Mouse (Mus musculus) midbrain, embryonic 12.5 days (tissue): Measurements from ENCODE around the gene Tex264. TPM values are rescaled to one million over a fixed set of nuclear protein-coding genes. Genes with fewer than 3 reads are reported as not detected.

Experiments
- ATAC-seq: fragments of 200-750 bp; cut with Nextera tagmentation; 2 replicates; pipeline ENCODE4 v1.8.0; 2017; ENCODE audit warnings: low read depth, moderate TSS enrichment, moderate library complexity; ENCODE audit not compliant: low FRiP score
- H3K27ac ChIP-seq: fragments of 300-500 bp; sonication (generic); replicated peaks from 2 replicates; pipeline ENCODE4 v1.5.1; 2016; ENCODE audit warnings: mild to moderate bottlenecking
- H3K27me3 ChIP-seq: fragments of 300-500 bp; sonication (generic); 2 replicates; pipeline ENCODE4 v1.6.1; 2016; ENCODE audit warnings: mild to moderate bottlenecking
- H3K36me3 ChIP-seq: fragments of 300-500 bp; sonication (generic); 2 replicates; pipeline ENCODE4 v1.6.1; 2016
- H3K4me1 ChIP-seq: fragments of 300-500 bp; sonication (generic); 2 replicates; pipeline ENCODE4 v1.6.1; 2016
- H3K4me2 ChIP-seq: fragments of 300-500 bp; sonication (generic); replicated peaks from 2 replicates; pipeline ENCODE4 v1.6.1; 2016; ENCODE audit warnings: mild to moderate bottlenecking, moderate library complexity
- H3K4me3 ChIP-seq: fragments of 300-500 bp; sonication (generic); 2 replicates; pipeline ENCODE4 v1.5.1; 2016; ENCODE audit warnings: mild to moderate bottlenecking
- H3K9ac ChIP-seq: fragments of 300-500 bp; sonication (generic); replicated peaks from 2 replicates; pipeline ENCODE4 v1.6.1; 2016; ENCODE audit warnings: mild to moderate bottlenecking, moderate library complexity
- H3K9me3 ChIP-seq: fragments of 300-500 bp; sonication (generic); 2 replicates; pipeline ENCODE4 v1.6.1; 2016; ENCODE audit warnings: mild to moderate bottlenecking
- WGBS: fragments of 180-500 bp; shearing (Covaris S2); methylation state at CpG from one replicate; pipeline ENCODE4 v1.1.7; 2016; 5-methylcytosine and 5-hydroxymethylcytosine counted together
- polyA plus RNA-seq: library from polyadenylated mRNA; unstranded; fragments of >200 nt; fragmentation: Nextera tagmentation; extraction: Ambion mirVana; gene quantifications from 2 replicates; pipeline ENCODE4 v1.2.1, GENCODE M21; 2016

Gene Tex264
- polyA plus RNA-seq = 26.3 and 30.3 TPM in 2 replicates

- Histone ChIP-seq H3K36me3 (peaks cover 12% of the 10 kb centered on the region), H3K9me3 (no peaks in the 10 kb centered on the region), H3K4me1 (peaks cover 16% of the 10 kb centered on the region), H3K27ac (peak within 1 kb of the TSS; percentile 60; the same call in 1 of the 2 replicates), H3K4me3 (peak within 1 kb of the TSS; percentile 85), H3K27me3 (no peaks in the 10 kb centered on the region), H3K9ac (peak within 1 kb of the TSS; percentile 79), H3K4me2 (peak within 1 kb of the TSS; percentile 98)
- under 1% methylated on average over 69 of the region's 86 CpGs for WGBS
- ATAC-seq = peak; percentile 79
Observed at GRCm38 (mm10) chr9:106685249-106686101, at the start of gene Tex264. Gene Tex264, minus strand, starts transcription at chr9:106685927.

- Histone ChIP-seq H3K36me3 (0 out of 2 replicates have a peak, but pooled peaks cover 5% of the 10 kb centered on the region), H3K4me2 (no peak overlapping the region), H3K27me3 (no peaks in the 10 kb centered on the region), H3K4me3 (no peak overlapping the region), H3K27ac (no peak overlapping the region), H3K4me1 (no peaks in the 10 kb centered on the region), H3K9me3 (no peaks in the 10 kb centered on the region), H3K9ac (no peak overlapping the region)
- ATAC-seq = no peak
- WGBS = 85% methylated on average over 2 of the region's 2 CpGs
Observed at GRCm38 (mm10) chr9:106733690-106734089, 48.0 kb upstream of the Tex264 start.

DNA sequence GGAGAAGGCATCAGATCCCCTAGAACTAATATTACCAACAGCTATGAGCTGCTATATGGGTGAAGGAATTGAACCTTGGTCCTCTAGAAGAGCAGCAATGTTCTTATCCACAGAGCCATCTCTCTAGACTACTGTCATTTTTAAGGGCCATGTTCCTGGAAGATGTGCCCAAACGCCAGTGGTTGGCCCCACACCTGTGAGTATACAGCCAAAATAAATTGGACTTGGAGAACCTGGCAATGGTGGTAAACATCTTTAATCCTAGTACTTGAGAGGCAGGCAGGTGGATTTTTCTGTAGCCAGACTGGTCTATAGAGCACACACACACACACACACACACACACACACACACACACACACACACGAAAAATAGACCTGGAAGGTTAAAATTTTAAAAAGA is 43.7 kb upstream of the Tex264 start:
- Histone ChIP-seq H3K27ac (no peak overlapping the region), H3K4me2 (no peak overlapping the region), H3K9ac (no peak overlapping the region), H3K4me3 (no peak overlapping the region), H3K4me1 (no peaks in the 10 kb centered on the region), H3K9me3 (no peaks in the 10 kb centered on the region), H3K36me3 (no peaks in the 10 kb centered on the region), H3K27me3 (no peaks in the 10 kb centered on the region)
- ATAC-seq = no peak
- WGBS = 88% methylated on average over 2 of the region's 2 CpGs

- no peak for ATAC-seq
- H3K27ac ChIP-seq = no peak overlapping the region
- no peaks in the 10 kb centered on the region for H3K4me1 ChIP-seq
- H3K27me3 ChIP-seq = no peaks in the 10 kb centered on the region
- no peak overlapping the region for H3K9ac ChIP-seq
- no peaks in the 10 kb centered on the region for H3K9me3 ChIP-seq
- WGBS = 94% methylated on average over 1 of the region's 1 CpGs
- H3K36me3 ChIP-seq = 0 out of 2 replicates have a peak, but pooled peaks cover 7% of the 10 kb centered on the region
- H3K4me3 ChIP-seq = no peak overlapping the region
- H3K4me2 ChIP-seq = no peak overlapping the region
Observed at GRCm38 (mm10) chr9:106726891-106727290, 41.2 kb upstream of the Tex264 start.

GRCm38 (mm10) chr9:106725435-106725834 is 39.7 kb upstream of the Tex264 start:
- no peaks in the 10 kb centered on the region for H3K4me1 ChIP-seq
- H3K36me3 ChIP-seq = 0 out of 2 replicates have a peak, but pooled peaks cover 7% of the 10 kb centered on the region
- no peak for ATAC-seq
- 93% methylated on average over 2 of the region's 2 CpGs for WGBS
- no peak overlapping the region for H3K27ac ChIP-seq
- H3K27me3 ChIP-seq = no peaks in the 10 kb centered on the region
- no peak overlapping the region for H3K4me2 ChIP-seq
- H3K4me3 ChIP-seq = no peak overlapping the region
- H3K9ac ChIP-seq = no peak overlapping the region
- H3K9me3 ChIP-seq = no peaks in the 10 kb centered on the region

DNA sequence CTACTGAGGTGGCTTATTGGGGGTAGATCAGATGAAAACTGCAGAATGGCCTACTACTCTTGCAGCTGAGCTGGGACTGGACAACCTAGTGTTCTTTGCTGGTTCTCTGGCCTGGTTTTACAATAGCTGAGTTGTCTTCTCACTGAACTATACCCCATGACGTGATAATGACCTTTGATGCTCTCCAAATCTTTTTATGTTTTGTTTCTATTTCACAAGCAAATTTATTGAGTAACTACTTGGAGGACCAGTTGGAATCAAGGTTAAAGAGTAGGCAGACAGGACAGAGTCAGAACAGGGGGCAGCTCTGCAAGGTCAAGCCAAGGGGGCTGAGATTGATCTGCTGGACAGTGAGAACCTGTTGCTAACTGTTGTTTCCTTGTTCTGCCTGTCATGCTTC is 39.1 kb upstream of the Tex264 start:
- WGBS = 81% methylated on average over 1 of the region's 1 CpGs
- no peaks in the 10 kb centered on the region for H3K9me3 ChIP-seq

GRCm38 (mm10) chr9:106716729-106717128 is 31.0 kb upstream of the Tex264 start:
- H3K4me2 ChIP-seq = no peak overlapping the region
- 98% methylated on average over 4 of the region's 4 CpGs for WGBS
- peaks cover 82% of the 10 kb centered on the region for H3K36me3 ChIP-seq
- no peaks in the 10 kb centered on the region for H3K9me3 ChIP-seq
- H3K9ac ChIP-seq = no peak overlapping the region
- no peak overlapping the region for H3K27ac ChIP-seq
- H3K4me1 ChIP-seq = no peaks in the 10 kb centered on the region
- no peak overlapping the region for H3K4me3 ChIP-seq
- no peaks in the 10 kb centered on the region for H3K27me3 ChIP-seq
- ATAC-seq = no peak

More for the DNA sequence above, 39.1 kb upstream of the Tex264 start:
- no peak overlapping the region for H3K4me2 ChIP-seq
- H3K27me3 ChIP-seq = no peaks in the 10 kb centered on the region
- H3K27ac ChIP-seq = no peak overlapping the region
- no peaks in the 10 kb centered on the region for H3K4me1 ChIP-seq
- no peak for ATAC-seq
- H3K36me3 ChIP-seq = peaks cover 12% of the 10 kb centered on the region; the same call in 1 of the 2 replicates
- no peak overlapping the region for H3K9ac ChIP-seq
- no peak overlapping the region for H3K4me3 ChIP-seq

GRCm38 (mm10) chr9:106716232-106716631 is 30.5 kb upstream of the Tex264 start:
- Histone ChIP-seq H3K36me3 (peaks cover 87% of the 10 kb centered on the region), H3K27me3 (no peaks in the 10 kb centered on the region), H3K9me3 (no peaks in the 10 kb centered on the region), H3K4me1 (no peaks in the 10 kb centered on the region), H3K4me3 (no peak overlapping the region), H3K9ac (no peak overlapping the region), H3K27ac (no peak overlapping the region), H3K4me2 (no peak overlapping the region)
- ATAC-seq = no peak
- WGBS = 100% methylated on average over 2 of the region's 2 CpGs

DNA sequence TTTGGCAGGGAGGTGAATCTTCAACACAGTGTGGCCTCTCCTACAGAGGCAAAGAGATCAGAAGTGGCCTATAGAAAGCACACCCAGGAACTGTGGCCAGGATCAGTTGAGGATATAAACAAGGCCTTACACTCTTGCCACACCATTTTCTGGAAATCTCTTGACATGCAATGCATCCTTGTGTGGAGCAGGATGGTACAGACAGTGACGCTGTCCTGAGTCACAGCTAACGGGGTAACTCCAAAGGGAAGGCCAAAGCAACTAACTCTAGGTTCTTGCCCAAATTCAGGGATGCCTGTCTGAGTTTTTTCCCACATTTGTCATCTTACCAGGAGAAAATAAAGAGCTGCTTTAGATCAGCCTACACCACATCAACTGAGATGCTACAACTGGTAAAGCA is 26.7 kb upstream of the Tex264 start:
- no peaks in the 10 kb centered on the region for H3K27me3 ChIP-seq
- H3K9ac ChIP-seq = no peak overlapping the region
- no peaks in the 10 kb centered on the region for H3K4me1 ChIP-seq
- no peak overlapping the region for H3K27ac ChIP-seq
- H3K4me2 ChIP-seq = no peak overlapping the region
- 98% methylated on average over 2 of the region's 2 CpGs for WGBS
- no peak overlapping the region for H3K4me3 ChIP-seq
- no peak for ATAC-seq
- H3K9me3 ChIP-seq = no peaks in the 10 kb centered on the region
- peaks cover 92% of the 10 kb centered on the region for H3K36me3 ChIP-seq

DNA sequence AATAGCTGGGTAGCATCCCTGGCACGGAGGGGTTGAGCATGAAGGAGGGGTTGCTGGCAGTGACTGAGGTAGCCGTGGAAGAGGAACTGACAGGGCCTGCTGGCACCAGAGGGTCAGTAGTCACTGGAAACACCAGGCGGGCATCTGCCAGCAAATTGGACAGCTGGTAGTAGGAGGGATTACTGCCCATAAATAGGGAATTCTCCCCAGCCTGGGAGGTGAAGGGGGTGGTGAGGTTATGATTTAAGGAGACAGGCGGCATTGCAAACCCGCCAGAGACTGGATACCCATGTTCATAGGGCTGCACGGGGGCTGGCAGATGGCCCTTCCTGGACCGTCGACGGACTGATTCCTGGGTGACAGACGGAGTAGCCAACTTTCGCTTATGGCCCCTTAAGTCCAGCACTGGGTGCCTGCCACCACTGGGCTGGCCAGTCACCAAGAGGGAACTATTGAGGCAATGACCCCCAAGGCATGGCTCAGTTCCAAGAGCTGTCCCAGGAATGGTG is 7.3 kb upstream of the Tex264 start:
- Histone ChIP-seq H3K36me3 (peaks cover 48% of the 10 kb centered on the region), H3K4me1 (no peaks in the 10 kb centered on the region), H3K4me2 (no peak overlapping the region), H3K27ac (no peak overlapping the region), H3K4me3 (no peak overlapping the region), H3K27me3 (no peaks in the 10 kb centered on the region), H3K9ac (no peak overlapping the region), H3K9me3 (no peaks in the 10 kb centered on the region)
- 90% methylated on average over 11 of the region's 11 CpGs for WGBS
- no peak for ATAC-seq

DNA sequence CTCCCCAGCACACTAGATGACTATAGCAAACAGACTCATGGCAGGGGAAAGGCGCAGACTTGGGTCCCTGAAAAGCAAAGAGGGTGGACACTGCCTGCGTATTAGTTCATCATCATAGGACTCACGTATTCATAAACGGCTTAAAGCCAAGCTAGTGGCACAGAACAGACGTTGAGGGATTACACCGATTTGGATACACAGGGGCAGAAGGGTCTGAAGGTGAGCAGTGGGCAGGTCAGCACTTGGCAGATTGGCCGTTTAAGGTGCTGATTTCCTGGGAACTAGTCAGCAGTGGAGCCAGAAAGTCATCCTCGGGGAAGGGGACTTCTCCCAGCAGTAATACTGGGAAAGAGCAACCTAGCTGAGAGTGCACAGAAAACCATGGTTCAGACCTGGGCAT is 3.1 kb upstream of the Tex264 start:
- H3K9ac ChIP-seq = no peak overlapping the region
- 84% methylated on average over 8 of the region's 8 CpGs for WGBS

GRCm38 (mm10) chr9:106686983-106687650 is 1.4 kb upstream of the Tex264 start:
- Histone ChIP-seq H3K4me2 (peak overlapping the region; percentile 30), H3K36me3 (no peaks in the 10 kb centered on the region), H3K27me3 (no peaks in the 10 kb centered on the region), H3K4me3 (no peak overlapping the region), H3K4me1 (peaks cover 16% of the 10 kb centered on the region), H3K9ac (no peak overlapping the region), H3K27ac (no peak overlapping the region), H3K9me3 (no peaks in the 10 kb centered on the region)
- ATAC-seq = peak; percentile 55; the same call in 1 of the 2 replicates
- 38% methylated on average over 8 of the region's 8 CpGs for WGBS

More for the DNA sequence above, 3.1 kb upstream of the Tex264 start:
- H3K4me2 ChIP-seq = no peak overlapping the region
- H3K27me3 ChIP-seq = no peaks in the 10 kb centered on the region
- no peak for ATAC-seq
- no peak overlapping the region for H3K27ac ChIP-seq
- peaks cover 17% of the 10 kb centered on the region for H3K36me3 ChIP-seq
- no peaks in the 10 kb centered on the region for H3K9me3 ChIP-seq
- no peak overlapping the region for H3K4me3 ChIP-seq
- H3K4me1 ChIP-seq = peaks cover 16% of the 10 kb centered on the region
